Mouse (Mus musculus): ENCODE results near the gene Crtac1. TPM values are rescaled to one million over a fixed set of nuclear protein-coding genes. Genes with fewer than 3 reads are reported as not detected.

Crtac1 gene
- not detected in 4 replicates for total RNA-seq (2023)

GRCm38 (mm10) chr19:42431485-42432190 lies at the start of gene Crtac1:
Crtac1 (minus strand) TSS chr19:42431783.

GRCm38 (mm10) chr19:42247519-42247918 lies 184.1 kb downstream of the Crtac1 start, which contains the start of gene Golga7b:
Golga7b (plus strand) TSS chr19:42247574.

Other genes starting within 250 kb of the Crtac1 start
- gene Sfrp5, start 229.5 kb downstream of the Crtac1 start, total RNA-seq (2023), result not detected in 4 replicates
- not detected in 4 replicates for gene Golga7b, start 184.2 kb downstream of the Crtac1 start, total RNA-seq (2023)
- 40.0 to 46.2 TPM (median 41.8 TPM) in 4 replicates for gene R3hcc1l, start 87.0 kb upstream of the Crtac1 start, total RNA-seq (2023)
- not detected in 4 replicates for gene Loxl4, start 181.0 kb upstream of the Crtac1 start, total RNA-seq (2023)